Mouse (Mus musculus) frontal cortex, adult 2 months (tissue): ENCODE data around the gene Mapkapk2. TPM values are rescaled to one million over a fixed set of nuclear protein-coding genes. Genes with fewer than 3 reads are reported as not detected.
A peak's percentile ranks its signal among the peaks of the same experiment; 100 is the strongest.

ENCODE experiments used
- DNase-seq, 2 experiments: peaks; one replicate each; pipeline ENCODE4 v3.0.0; 2022; ENCODE audit warnings: low spot score in 1 of 2; ENCODE audit errors: extremely low spot score in 1 of 2
- polyA plus RNA-seq: library from polyadenylated mRNA; depleted of rRNA; stranded (reverse); fragments of >200 nt; gene quantifications from 2 replicates; pipeline ENCODE4 v1.2.3, GENCODE M21; 2012

Gene Mapkapk2
- polyA plus RNA-seq, 1 experiment = 28.6 TPM

DNA sequence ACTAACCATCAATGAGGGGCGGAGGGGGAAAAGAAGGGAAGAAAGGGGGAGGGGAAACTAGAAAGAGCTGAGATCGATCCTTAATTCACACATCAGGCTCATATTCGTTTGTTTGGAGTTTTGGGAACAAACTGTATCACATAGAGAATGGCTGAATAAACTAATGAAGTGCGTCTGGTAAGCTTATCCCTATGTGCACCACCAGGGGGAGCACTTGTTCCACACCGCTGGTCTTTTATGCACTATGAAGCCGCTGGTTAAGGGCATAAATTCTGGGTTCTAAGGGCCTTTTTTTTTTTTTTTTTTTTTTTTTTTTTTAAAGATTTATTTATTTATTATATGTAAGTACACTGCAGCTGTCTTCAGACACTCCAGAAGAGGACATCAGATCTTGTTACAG, 18.3 kb upstream of the Mapkapk2 start:
- DNase-seq = peak; percentile 43 to 85

DNA sequence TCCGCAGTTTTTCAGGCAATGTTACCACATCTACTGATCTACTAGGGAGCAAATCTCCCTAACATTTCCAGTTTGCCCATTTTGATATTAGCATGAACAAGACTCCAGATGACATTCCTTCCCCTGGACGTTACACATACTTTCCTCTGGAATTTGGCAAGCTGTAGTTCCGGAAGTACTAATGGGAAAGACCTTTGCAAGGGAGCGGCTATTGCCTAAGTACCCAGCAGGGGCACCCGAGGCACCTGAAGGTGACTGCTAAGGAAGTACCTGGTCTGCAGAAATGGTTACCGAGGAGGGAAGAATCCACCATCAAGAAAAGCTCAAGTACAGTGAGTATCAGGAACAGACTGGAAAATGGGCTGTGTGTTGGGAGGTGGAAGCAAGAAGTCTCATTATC, 14.9 kb upstream of the Mapkapk2 start:
- no peak for DNase-seq

DNA sequence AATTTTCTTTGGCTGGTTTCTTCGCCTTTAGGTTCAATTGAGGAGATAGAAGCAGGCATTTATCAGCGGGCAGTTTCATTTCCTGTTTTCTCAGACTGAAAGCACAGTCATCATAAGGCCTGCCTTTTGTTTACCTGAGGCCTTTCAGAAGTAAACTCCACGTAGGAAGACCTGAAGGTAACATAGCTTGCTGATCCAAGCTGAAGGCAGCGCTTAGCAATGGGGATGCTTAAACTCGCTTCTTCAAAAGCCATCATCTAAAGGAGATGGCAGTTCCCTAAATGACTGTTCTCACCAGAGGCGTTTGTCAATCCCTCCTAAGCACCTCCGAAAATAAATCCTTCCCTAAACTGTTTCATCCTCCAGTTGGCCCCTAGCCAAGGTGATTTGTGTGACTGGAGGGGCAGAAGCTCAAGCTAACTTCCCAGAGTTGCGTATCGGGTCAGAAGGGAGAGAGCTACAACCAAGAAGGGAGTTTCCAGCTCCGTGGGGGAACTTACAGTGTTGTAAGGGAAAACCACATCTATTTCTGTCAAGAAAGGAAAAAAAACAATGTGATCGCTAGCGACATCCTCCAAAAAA, 13.0 kb upstream of the Mapkapk2 start:
- DNase-seq = no peak

DNA sequence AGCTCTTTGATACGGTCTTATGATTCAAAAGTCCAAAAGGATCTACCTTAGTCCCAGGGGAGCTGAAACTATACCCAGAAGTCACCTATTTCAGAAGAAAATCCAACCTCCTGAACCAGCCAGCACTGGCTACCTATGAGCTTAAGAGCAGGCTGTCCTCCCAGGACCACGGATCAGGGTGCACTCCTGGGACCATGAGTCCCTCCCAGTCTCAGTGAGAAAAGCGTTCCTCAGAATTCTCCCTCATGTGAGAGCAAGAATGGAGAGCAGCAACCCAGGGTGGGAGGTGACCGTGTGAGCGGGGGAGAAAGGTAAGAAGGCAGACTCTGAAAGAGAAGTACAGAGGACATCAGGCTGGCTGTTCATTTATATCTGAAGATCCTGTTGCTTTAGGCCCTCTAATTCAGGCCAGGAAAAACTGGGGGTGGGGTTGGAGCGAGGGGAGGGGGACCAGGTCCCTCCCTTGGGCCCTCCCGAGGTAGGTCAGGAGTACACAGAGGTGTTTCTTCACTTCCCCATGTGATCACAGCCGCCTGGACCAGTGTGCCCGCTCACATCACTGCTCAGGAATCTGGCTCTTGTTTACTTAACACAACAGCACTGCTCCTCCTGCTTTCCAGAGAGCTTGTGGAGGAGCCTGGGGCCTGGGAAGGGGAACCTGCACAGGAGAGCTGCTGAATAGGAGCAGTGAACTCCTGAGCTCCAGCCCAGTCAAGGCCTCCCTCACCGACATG, 10.1 kb upstream of the Mapkapk2 start:
- DNase-seq = no peak

DNA sequence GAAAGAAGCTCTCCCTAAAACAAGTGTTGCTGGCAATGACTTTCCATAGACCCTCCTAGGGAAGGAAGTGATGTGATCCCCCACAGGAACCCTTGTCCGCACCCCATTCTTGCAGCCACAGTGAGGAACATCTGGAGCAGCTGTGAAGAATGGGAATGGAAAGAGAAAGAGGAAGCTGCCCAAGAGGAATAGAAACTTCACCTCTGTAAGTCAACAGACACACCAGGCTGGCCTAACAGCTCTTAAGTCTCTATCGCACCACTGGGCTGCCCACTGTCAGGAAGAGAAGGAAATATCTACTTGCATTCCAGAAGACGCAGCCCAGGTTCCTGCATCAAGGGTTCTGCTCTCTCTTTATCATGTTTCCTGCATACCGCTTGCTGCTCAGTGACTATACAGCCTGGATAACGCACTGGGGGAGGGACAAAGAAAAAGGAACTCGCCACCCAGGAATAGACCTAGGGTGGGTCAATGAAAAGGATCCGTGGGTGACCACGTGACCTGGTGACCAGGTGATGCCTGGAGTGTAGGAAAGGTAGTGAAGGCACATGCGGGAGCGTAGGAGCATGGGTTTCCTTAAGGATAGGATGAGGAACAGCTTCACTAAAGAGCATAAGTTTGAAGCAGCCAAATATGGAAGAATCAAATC, 6.3 kb upstream of the Mapkapk2 start:
- no peak for DNase-seq

DNA sequence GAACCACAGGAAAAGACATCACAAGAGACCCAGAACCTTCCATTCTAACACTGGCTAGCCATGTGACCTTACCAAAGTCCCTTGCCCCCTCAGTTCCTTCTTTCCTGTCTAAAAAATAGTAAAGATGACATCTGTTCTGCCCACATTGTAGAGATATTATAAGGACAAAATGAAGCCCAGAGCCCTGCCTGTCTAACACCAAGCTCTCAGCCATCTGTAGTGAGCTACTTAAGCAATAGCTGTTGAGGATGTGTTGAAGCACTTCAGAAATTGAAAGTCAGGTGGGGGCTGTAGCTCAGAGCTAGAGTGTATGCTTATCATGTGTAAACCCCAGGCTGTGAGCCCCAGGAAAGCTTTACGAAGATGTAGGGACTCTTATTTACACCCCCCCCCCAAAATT, 3.2 kb upstream of the Mapkapk2 start:
- DNase-seq = peak in 1 of 2 experiments; percentile 46

DNA sequence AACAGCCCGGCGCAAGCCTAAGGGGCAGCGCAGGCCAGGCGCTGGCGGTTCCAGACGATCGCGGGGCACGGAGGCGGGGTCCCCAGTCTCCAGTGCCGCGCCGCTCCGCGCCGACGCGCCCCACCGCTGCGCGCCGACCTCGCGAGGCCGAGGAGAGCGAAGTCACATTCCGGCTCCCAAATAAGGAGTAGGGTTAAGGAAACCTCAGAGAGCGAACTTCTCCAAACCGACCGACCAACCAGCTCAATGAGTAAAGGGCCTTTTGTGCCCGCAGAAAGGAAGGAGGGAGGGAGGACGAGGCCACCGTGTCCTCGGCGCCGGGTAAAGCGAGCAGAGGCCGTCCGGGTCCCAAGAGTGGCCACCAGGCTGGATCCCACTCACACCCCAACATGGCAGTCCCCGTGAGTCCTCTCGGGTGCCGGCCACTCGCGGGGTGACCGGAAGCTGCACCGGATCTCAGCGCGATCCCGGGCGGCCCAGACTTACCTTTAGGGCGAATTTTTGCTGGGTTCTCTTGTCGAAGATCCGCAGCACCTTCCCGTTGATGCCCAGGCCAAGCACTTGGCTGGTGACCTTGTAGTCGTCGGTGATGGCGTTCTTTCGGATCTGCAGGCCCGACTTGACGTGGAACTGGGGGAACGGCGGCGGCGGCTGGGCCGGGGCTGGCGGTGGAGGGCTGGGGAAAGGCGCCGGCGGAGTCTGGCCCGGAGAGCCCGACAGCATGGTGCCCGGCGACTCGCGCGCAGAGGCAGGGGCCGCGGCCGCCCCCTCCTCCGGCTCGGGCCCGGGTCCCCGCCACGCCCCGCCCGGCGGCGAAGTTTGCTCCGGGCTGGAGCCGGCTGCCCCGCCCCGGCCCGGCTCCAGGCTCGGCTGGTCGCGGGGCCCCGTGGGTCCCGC, 575 bp downstream of the Mapkapk2 start:
- DNase-seq = no peak

DNA sequence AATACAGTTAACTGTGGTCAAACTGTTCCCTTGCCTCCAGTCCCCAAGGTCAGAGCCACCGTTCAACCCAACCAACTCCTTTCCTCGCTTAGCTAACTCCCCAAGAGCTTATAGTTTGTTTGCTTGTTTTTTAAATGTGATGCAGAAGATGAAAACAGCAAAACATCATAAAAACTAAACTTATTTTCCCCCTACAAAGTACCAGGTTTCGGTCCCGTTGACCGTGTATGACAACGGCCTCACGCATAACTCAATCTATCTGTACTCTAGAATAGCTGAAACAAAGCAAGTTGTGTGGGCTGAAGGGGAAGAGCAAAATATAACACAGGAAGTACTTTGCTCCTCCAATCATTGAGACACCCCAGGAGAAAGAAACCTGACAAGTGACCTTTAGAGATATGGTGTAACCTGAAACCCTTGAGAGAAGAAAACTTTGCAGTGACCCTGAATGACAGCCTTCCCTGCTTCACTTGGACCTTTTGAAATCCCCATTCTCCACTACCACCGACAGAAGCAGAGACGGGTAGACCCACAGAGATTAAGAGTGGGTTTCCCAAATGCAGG, 1.4 kb downstream of the Mapkapk2 start:
- no peak for DNase-seq

DNA sequence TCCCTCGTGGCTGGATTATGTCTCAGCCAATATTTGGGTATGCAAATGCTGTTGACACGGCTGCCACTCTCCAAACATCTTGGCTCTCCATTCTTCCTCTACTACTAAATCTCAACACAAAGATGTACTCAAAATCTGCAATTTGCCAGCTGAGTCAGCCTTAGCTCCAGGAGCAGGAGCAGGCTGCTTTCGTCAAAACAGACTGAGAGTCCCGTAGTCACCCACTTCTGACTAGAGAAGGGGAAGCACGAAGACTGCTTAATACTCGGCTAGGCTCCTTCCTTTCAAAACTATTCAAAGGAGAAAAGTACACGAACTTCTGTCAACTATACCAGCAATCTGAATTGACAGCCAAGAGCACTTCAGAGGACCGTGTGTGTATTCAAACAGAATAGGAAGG, 2.1 kb downstream of the Mapkapk2 start:
- DNase-seq = peak in 1 of 2 experiments; percentile 56

DNA sequence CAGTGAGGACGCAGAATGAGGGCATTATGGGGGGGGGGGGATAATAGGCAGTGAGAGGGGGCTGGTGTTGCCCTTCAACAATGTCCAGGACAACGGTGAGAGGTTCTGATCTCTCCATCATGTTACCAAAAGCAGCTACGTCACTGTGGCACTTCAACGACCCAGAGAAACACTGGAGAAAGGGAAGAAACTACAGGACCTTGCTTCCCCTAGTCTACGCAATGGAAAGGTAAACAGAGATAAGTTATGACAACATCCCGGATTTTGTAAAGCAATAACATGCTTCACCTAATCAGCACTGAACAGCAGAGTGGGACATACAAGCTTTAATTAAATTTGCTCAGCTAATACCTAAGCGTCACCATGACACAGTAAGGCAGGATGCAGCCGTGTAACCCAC, 3.7 kb downstream of the Mapkapk2 start:
- DNase-seq = no peak

DNA sequence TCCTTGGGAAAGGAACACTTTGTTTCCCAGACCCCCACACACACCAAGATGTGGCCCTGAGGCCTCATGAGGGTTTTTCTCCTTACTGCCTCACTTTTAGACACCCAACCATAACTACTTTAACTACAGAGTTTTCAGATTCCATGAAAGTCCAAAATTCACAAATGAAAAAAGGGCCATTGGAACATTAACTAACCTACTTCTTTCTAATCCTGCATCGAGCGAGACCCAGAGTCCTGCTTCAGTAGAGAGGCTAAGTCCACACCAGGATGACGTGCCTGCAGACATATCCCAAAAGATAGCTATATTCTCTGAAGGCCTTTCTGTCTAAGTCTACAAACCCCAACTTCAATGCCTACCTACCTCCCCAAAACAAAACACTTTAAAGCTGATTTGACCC, 4.8 kb downstream of the Mapkapk2 start:
- no peak for DNase-seq

DNA sequence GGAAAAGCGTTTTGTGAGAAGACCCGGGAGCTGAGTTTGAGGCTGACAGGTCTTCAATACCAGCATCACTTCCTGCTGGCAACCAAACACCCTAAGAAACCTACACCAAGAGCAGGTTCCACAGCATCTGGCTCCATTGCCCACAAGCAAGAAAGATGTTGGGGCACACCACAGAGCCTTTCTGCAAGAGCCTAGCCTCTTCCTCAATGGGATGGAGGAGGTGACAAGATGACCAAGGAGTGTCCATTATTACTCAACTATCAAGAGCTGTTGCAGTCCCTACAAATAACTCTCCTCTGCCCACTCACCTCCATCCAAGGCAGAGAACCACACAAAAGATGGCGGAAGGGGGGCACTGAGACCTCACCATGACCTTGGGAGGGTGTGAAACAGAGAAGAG, 5.5 kb downstream of the Mapkapk2 start:
- no peak for DNase-seq

DNA sequence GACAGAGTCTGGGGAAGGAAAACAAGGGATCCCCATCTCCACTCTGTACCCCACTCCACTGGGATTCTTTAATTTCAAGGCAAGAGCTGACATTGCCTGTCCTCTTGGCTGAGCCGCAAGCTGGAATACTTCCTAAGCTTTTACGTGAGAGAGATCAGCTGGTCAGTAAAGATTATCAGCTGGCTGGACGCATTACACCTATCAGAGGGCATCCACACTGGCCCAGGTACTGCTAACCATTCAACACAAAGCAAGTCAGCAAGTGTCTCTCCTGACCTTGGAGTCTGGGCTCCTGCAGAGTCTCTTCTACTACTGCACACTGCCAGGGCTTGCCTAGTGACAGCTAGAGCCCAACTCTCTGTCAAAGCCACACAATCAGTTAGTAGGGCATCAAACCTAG, 6.1 kb downstream of the Mapkapk2 start:
- no peak for DNase-seq

DNA sequence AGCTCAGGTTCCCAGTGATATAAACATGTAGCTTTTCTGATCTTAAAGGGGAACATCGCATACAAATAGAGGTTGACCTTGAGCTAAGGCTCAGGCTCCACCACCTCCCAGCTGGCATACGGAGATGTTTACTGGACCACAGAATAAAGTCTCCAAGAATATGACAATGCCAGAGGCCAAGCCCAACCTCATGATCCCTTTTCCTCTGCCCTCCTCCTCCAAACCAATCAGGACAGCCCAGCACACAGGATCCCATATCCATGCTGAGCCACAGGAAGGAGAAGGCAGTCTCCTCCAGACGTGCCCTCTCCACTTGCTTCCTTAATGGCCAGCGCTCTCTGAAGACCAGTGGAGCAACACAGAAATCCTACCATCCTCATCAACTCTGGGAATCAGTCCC, 6.7 kb downstream of the Mapkapk2 start:
- no peak for DNase-seq

DNA sequence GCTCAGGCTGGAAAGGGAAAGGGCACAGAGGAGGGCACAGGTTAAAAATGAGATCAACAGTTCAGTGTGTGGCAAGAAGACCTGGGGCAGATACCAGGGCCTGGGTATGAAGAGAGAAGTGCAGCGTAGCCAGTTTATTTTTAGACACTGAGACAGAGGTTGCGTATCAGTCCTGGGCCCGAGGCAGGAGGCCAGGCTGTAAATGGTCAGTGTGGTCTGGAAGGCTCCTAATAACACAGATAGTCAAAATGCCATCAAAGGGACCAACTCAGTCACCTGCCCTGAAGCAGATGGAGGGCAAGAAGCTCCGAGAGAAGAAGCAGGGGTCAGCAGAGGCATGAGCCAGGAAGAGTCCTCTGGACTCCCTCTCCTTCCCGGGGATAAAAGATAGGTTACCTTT, 7.4 kb downstream of the Mapkapk2 start:
- no peak for DNase-seq

DNA sequence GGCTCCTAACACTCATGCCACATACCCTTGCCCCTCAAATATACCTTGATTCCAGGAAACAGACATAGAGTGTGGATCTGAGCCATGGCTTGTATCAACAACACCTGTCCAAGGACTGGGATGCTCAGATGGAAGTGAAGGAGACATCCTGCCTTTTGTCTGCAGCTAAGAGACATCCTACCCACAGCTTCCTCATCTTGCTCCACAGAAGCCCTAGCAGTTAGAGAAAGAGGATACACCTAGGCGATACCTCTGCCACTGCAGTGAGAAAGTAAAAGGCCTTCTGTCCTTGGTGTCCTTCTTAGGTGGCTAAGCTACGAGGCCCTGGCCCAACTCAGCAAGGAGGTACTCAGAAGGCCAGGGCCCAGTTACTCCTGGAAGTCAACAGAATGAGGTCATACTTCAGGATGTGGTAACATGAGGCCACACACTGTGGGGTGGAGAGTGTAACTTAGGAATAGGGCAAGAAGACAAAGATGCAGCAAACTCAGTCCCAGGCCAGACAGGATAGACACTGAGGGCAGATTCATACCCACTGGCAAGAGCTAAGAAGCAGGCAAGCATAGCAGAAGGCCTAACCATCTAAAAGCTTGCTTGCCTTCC, 8.0 kb downstream of the Mapkapk2 start:
- no peak for DNase-seq

DNA sequence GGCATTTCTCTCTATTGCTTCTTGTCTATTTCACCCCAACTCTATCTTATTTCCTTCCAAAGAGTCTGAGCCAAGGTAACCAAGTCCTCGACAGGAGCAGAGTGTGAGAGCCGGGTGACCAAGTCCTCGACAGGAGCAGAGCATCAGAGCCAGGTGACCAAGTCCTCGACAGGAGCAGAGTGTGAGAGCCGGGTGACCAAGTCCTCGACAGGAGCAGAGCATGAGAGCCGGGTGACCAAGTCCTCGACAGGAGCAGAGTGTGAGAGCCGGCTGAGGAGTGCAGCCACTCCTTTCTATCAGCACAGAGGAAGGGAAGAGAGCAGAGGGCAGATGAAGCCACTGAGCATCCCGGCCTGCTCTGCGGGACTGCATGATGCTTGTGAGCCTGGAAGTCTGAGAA, 9.1 kb downstream of the Mapkapk2 start:
- DNase-seq = no peak

DNA sequence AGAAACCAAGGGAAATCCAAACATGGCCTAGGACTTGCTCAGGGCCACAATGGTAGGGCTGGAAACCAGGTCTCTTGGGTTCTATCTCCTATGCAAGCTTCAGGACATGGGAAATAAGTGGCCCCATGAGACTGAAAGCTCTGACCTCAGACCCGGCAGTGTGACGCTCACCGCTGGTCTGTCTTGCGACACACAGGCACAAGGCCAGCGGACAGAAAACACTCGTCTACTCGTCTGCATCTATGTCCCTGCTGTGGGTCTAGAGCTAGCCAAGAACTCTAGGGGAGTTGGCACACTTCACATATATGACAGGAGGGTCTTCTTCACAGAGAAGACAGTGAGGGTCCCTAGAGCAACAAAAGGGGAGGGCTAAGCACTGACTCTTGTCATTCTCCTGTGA, 10.7 kb downstream of the Mapkapk2 start:
- DNase-seq = no peak

DNA sequence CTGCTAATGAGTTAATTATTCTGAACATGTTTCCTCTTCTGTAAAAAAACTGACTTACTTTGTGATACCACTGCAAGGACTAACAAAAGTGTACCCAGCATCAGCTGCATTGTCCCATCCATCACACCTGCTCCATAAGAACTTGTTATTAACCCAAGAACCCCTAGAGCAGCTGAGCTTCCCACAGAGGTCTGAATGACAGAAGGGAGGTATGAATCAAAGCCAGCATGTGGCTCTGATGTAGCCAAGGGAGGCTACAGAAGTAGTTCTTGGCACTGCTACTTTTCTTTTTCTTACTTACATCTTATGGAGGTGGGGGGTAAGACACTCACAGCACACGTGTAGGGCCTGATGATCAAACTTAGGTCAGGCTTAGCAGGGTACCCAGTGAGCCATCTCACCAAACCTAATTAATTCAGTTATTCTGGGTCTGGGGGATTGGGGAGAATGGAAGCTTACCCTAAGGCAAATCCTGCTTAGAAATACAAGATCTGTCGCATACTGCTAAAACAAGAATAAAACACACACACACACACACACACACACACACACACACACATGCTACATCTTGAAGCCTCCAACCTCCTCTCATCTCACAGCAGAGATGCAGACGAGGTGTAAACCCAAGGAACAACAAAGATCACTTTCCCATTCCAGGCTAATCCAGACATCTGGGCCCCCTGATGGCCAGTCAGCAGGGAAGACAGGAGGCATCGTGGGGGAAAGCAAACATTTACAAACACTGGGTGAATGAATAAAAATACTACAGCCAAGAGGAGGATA, 11.5 kb downstream of the Mapkapk2 start:
- no peak for DNase-seq

DNA sequence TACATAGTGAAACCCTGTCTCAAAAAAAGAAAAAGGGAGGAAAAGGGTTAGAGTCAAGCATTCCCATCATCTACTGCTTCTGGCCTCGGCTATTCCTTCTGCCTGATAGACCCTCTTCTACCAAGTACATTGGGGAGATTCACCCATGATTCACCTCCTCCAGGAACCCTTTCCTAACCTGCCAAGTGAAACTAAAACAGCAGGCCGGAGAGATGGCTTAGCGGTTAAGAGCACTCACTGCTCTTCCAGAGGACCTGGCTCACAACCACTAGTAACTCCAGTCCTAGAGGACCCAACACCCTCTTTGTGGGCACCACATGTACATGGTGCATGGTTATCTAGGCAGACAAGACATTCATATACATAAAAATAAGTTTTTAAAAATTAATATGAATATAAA, 12.4 kb downstream of the Mapkapk2 start:
- DNase-seq = no peak
